Mouse (Mus musculus) liver, postnatal 0 days (tissue): ENCODE results near the gene Galnt15.

Source experiments
- CTCF ChIP-seq: sonication (generic); IDR thresholded peaks from 2 replicates; pipeline ENCODE4 v1.5.1; 2016; ENCODE audit warnings: antibody characterized with exemption, low read depth
- EP300 ChIP-seq: IDR thresholded peaks from 2 replicates; pipeline ENCODE4 v1.6.1; 2016; ENCODE audit warnings: antibody characterized with exemption, low read depth, mild to moderate bottlenecking

- TF ChIP-seq CTCF (no peak), EP300 (no peak)
Measured at GRCm38 (mm10) chr14:32053895-32054294, 25.1 kb downstream of the Galnt15 start.
